Mouse (Mus musculus): ENCODE results near the gene Sf3b6.
A peak's percentile ranks its signal among the peaks of the same experiment; 100 is the strongest.
"Not testable (repeated sequence)": the region's sequence is repeated elsewhere in the genome, so short reads cannot be mapped to it uniquely, and the experiment has no call there.

Gene Sf3b6

GRCm38 (mm10) chr12:4817361-4818101 is at the start of gene Sf3b6:
Gene Sf3b6 (plus strand): TSS chr12:4817544.
- DNase-seq: peak; percentile 98

GRCm38 (mm10) chr12:4768492-4769332 is 48.6 kb upstream of the Sf3b6 start, which contains the start of the genes Pfn4 and Fam228b:
Gene Pfn4 (plus strand): TSS chr12:4769022.
Gene Fam228b (minus strand): TSS chr12:4769267.
- peak; percentile 96 for DNase-seq

DNA sequence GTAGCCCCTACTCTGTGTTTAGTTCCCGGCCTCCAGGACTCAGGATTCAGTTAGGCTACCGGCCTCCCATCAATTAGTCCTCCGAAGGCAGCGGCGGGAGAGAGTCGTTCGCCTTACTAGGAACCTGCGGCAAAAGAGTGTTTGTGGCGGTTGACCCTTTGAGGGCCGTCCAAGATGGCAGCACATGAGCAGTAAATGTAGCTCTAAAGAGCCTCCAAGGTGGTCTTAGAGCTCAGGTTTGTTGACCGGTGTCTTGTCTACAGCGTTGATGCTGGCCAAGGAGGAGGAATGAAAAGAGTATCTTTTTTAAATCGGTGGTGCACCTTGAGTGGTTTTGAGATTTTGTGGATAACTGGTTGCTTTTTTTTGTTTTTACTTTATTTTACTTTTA is 48.0 kb upstream of the Sf3b6 start:
- DNase-seq: no peak

DNA sequence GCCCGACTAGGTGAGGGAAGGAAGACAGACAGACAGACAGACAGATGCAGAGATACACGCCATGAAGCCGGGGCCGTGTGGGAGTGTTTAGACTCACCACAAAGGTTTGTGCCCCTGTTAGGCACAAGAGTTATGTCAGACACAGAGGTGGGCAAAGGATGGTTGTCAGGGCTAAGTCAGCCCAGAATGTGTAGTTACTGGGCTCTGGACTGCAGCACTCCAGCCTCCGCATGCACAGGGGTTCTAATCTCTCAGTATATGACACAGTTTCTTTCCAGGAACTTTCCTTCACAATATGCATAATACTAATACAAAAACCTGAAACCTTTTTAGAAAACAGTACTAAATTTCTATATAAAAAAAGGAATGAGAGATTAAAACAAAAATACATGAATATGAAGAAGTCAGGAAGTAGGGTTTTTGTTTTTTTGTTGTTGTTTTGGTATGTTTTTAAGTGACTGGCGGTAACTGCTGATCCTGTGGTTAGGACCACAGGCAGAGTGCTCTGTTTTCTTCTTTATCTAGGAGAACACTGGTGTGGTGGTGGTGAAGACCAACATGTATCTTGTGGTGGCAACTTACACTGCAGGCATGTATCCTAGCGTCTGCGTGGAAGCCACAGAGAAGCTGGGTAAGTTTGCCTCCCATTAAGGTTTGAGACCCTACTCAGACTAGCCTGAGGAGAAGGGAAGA is 42.3 kb upstream of the Sf3b6 start:
- no peak for DNase-seq

DNA sequence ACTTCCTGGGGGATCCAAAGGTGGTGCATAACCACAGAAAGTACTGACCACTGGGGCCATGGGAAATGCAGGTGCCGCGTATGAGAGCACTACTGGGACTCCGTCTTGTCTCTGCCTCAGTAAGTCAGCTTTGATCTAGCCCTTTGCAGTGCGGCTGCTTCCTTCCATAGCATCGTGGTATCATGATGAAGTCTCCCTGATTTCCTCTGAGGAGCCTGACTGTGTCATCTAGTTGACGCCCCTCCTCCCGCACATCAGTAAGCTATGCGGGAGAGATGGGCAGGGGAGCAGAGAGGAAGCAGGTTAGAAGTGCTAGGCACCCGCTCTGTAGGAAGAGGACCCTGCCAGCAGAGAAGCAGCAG is 41.8 kb upstream of the Sf3b6 start:
- DNase-seq: no peak

DNA sequence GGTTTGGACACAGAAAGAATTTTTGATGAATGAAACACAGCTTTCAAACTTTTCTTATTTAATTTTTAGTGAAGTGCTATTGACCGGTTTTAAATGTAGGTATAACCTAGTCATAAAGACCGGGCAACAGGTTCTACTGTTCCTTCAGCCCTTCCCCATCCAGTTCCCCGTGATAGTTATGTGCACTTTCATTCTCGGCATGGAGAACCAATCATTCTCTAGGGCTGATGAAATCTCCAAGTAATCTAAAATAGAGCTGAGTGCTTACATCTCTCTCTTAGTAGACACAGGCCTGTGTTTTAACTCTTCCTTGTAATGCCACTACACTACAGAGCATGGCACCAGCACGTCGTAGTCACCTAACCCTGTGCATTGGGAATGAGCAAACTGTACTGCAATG is 39.6 kb upstream of the Sf3b6 start:
- DNase-seq: no peak

DNA sequence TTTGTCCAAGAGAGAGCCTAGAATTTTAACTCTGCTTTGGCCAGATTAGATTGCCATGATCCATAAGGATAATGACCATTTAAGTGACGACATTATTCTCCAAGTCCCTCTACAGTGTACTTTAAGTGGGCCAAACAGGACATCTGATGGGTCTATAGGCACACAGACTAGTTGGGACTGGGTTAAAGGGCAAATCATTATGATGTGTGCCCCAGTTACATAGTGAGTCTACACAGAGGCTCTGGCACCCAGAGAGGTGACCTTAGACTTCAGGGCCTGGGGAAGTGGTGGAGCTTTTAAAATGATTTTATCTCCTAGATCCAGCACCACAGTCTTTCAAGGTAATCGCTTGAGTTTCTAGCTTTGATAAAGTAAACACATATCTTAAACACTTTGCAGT is 37.1 kb upstream of the Sf3b6 start:
- no peak for DNase-seq

DNA sequence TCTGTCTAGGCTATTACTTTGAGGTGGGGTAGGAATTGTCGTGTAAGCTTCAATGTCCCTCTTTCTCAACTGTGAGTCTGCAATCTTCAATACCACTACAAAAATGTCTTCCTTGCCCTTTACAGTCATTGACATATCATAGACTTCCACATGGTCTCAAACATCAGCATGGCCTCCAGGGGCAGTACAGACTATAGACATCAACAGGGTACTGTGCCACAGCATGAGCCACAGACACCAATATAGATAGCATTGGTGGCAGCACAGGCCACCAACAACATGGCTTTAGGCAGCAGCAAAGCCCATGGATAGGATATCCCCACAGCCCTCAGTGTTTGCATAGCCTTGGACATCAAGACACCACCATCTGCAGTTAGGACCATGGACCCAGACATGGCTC is 36.1 kb upstream of the Sf3b6 start:
- no peak for DNase-seq

DNA sequence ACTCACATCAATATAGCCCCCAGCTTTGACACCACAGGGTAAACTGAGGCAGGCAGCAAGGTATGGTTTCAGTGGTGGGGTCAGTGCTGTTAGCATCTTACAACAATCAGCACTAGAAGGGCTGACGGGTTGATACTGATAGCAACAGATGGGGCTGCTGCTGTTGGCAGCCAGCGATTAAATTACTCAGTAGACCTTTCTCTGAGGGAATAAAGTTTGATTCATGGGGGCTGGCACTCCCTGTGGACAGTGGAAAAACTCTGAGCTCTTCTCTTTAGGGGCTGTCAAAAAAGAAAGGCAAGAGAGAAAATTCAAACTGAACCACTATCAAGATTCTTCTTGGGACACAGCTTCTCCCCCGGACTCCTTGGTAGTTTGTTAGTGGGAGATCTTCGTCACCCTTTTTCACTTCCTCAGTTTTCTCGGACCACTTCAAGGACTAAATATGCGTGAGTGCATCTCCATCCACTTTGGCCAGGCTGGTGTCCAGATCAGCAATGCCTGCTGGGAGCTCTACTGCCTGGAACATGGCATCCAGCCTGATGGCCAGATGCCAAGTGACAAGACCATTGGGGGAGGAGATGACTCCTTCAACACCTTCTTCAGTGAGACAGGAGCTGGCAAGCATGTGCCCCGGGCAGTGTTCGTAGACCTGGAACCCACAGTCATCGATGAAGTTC is 35.5 kb upstream of the Sf3b6 start:
- DNase-seq: peak; percentile 21

GRCm38 (mm10) chr12:4783598-4783997 is 33.7 kb upstream of the Sf3b6 start:
- DNase-seq: no peak

DNA sequence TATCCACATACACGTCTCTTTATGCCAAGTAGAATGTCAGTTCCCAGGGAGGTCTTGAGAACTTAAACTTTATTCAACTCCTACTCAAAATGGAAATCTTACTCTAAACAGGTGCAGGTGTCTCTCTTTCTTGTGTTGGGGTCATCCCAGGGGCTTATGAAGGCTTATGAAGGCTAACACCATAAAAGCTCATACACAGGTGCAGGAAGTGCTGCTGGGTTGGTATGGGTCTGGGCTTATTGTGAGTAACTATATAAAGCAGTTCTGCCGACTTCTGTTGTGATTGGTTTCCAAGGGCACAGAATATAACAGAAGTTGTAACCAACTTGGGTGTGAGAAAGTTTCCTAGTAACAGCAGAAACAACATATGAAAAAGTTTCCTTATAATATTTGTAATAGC is 32.9 kb upstream of the Sf3b6 start:
- no peak for DNase-seq

DNA sequence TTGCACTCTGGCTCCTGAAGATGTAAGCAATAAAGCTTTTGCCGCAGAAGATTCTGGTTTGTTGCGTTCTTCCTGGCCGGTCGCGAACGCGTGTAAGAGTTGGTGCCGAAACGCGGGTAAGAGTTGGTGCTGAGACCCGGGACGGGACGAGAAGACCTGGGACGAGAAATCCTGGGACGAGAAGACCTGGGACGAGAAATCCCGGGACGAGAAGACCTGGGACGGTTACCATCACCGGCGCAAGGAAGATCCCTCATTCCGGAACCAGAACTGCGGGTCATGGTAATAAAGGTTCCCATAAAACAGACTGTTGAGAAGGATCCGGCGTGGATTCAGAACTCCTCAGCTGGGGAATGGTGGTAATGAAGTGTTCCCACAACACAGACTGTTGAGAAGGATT is 29.2 kb upstream of the Sf3b6 start:
- not testable (repeated sequence) for DNase-seq

DNA sequence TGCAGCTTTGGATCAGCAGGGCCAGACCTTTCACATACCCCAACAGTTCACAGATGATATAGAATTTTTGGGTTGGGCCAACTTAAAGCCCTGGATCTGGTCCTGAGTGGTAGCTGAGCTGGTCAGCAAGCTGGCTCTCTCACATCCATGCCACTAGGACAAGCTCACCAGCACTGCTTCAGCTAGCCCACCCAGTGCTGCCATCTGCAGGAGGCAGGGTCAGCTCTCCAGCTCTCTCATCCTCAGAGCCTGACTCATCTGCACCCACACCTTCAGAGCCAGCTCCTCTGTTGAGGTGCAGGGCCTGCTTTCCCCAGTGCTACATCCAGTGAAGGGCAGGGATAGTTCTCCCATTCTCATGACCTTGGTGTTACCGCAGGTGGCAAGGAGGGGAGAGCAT is 23.6 kb upstream of the Sf3b6 start:
- no peak for DNase-seq

DNA sequence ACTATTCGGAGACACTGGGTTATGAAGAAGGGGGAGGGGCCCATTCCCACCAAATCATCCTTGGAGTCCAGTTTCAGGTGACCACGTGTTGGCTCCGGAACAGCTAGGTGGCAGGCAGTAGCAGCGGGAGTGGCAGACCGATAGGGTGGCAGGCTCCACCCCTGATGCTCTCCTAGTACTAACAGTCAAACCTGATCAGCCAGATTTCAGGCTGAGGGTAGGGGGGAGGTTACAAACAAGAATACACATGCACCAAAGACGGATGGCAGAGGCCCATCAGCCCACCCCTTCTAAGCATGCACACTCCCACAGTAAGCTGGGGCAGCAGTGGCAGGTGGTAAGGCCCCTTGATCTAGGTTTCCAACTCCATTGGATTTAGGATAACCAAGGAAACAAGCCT is 19.9 kb upstream of the Sf3b6 start:
- not testable (repeated sequence) for DNase-seq

DNA sequence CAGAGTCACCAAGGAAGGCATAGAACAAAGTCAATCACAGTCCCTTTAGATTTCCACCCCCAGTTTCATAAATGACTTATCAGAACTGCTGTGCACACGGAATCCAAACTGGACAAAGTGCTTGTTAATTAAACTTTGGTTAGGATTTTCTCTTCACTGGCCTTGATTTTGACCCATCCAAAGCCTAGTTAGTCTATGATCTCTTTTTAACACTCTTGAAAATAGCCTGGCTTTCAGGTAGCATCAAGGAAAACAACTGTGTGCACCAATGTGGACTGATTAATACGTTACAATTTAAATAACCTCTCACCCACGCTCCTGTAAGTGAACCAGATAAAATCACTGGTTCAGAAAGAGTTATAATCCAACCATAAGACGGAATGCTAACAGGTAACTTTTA is 6.3 kb upstream of the Sf3b6 start:
- no peak for DNase-seq

DNA sequence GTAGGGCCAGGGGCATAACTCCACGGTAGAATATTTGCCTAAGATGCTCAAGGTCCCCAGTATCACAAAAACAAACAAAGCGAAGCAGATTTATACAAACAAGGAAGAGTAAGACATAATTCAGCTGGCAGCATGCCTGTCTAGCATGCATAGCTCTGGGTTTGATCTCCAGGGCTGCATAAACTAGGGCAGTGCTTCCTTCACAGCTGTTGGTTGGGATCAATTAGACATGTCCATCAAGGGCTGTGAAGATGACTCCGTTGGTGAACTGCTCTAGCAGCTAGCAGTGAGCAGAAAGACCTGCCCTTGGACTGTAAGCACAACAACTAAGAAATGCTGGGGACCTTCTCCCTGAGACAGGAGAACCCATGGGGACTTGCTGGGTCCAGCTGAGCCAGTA is 5.6 kb upstream of the Sf3b6 start:
- DNase-seq: no peak

DNA sequence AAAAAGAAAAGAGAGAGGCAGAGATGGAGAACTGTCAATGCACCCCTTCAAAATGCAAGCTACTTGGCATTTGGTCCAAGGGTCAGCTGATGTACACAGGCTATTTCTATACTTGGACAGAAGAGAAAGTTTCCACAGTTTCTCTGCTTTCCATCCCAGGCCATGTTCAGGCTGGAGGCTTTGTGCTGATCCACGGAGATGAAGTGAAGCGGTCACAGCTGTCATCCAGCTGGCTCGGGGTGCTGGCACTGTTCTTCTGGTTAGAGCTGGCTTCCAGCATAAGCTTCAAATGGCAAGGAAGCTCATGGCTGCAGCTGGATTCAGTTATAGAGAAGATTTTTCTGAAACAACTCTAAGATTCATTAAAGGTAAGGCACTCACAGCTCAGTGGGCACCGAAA is 3.7 kb upstream of the Sf3b6 start:
- DNase-seq: no peak

DNA sequence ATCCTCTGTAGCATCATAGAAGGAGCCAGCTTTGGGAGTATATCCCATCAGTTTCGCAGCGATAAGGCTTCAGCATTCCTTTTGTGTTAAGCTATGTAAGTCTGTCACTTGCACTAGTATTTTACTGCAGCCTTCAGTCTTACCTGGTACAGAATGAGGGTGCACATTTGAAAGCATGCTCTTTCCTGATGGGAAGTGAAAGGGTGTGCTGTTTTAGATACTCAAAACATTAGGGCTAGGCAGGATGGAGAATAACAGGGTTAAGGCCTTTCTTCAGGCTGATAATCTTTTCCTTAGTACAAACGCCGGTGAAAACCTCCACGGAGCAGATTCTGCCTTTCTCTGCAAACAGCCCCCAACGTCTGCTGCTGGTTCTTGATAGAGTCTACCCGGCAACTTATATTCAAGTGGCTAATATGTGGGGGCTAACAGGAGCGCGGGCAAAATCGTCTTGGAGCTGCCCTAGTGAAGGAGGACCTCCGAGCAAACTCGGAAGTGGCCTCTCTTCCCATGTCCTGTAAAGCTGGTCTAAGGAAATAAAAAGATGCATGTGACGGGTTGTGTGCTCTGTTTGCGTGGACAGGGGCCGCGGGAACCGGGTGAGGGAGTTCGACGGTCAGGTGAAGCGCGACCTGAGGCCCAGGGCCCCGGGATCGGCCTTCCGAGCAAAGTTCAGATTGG is 524 bp upstream of the Sf3b6 start:
- no peak for DNase-seq

DNA sequence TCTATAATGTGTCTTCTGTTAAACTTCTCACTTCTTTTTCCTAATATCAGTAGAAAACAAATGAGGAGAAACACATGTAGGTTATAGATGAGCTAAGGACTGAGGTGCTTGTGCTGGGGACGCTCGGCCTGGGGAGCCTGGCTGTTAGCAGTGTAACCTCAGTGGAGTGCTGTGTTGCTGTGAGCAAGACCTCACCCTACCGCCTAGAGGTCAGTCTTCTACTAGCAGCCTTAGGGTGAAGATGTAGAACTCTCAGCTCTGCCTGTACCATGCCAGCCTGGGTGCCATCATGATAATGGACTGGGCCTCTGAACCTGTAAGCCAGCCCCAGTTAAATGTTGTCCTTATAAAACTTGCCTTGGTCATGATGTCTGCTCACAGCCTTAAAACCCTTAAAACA is 9.9 kb downstream of the Sf3b6 start:
- DNase-seq: no peak

GRCm38 (mm10) chr12:4836959-4837358 is 19.6 kb downstream of the Sf3b6 start:
- no peak for DNase-seq

DNA sequence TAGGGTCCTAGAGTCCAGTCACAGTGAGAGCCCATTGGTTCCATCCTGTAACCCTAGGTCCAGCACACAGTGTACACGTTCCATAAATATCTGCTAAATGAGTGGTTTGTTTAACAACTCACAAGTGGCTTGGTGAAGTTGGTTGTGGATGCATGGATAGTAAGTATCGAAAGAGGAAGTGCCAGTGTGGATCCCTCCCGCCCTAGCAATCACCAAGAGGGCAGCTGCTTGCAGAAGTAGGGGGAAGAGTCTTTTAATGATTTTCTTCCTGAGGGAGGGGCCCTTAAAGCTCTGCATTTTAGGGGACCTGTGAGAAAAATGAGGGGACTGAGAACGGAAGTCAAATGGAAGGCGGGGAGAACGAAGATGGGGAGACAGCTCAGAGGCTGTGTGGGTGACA is 22.7 kb downstream of the Sf3b6 start:
- DNase-seq: no peak

DNA sequence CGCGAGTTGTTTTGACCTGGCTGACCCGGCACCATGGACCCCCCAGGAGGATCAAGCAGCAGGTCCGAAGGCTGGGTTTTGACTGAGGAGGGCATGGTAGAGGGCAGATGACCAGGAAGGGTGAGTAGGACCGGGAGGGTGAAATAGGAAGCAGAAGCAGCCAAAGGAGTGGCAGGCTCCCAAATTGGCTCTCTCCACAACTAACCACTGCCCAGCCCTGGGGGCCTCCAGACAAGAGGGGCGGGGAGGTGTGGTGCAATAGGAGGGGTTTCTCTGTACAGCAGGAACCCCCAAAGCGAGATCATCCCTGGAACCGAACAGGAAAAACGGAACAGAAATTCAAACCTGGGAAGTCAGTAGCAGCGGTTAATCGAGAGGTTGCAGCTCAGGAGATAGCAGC is 23.4 kb downstream of the Sf3b6 start:
- peak; percentile 30 for DNase-seq

Data from cerebellum, adult 11 months (tissue).